Mouse (Mus musculus): ENCODE data around the gene Med22.
"Not testable (repeated sequence)": the region's sequence is repeated elsewhere in the genome, so short reads cannot be mapped to it uniquely, and the experiment has no call there.

The Med22 gene

DNA sequence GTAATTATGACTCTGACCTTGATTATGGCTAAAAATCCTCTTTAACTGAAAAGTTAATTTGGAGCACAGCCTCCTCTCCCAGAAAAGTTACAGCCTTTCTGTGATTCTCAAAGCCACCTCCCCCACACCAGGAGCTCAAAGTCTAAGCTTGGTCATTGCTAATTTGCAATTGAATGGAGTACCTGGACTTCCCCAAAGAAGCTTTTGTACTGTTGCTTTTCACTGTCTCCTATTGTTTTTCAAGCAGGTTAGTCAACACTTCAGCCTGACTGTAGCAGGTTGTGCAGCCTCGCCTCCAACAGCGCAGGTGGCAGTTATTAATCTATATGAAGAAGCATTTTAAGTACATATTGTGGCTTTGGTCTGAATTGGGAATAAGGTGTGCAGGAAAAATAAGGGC, 24.9 kb downstream of the Med22 start:
- not testable (repeated sequence) for DNase-seq (ENCODE audit: extremely low read depth, insufficient read length, low spot score)

DNA sequence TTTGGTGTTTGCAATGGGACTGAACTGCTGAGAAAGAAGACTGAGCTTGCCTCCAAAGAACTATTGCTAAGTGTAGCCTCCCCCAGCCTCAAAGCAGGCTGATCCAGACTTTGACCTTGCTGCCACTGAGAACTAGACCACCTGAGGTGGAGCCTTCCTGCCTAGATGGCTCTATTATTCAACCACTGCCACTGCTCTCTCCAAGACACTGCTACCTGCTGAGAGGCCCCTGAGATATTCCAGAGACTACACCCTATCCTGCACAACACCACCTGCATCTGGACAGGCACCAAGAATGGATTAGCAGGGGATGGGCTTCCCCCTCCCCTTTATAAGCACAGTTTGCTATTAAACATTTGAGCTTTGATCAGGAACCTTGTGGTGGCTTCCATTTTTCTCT, 31.9 kb downstream of the Med22 start:
- no peak for DNase-seq (ENCODE audit: extremely low read depth, insufficient read length, low spot score)

DNA sequence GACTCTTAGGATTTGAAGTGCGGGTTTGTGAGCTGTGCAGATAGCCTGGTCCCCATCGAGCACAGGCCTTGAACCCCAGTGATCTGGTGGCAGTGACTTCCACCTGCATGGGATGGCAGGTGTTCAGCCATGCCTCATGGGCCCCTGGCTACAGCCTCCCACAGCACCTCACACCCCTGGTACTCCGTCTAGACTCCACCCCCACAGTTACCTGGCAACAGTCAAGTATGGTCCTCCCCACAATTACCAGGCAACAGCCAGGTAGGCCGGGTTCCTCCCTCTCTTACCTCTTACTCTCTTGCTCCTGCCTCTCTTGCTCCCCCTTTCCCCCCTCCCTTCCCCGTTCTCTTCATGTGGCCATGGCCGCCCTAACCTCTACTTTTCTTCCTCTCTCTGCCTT, 39.8 kb downstream of the Med22 start:
- DNase-seq (ENCODE audit: extremely low read depth, insufficient read length, low spot score) = no peak

DNA sequence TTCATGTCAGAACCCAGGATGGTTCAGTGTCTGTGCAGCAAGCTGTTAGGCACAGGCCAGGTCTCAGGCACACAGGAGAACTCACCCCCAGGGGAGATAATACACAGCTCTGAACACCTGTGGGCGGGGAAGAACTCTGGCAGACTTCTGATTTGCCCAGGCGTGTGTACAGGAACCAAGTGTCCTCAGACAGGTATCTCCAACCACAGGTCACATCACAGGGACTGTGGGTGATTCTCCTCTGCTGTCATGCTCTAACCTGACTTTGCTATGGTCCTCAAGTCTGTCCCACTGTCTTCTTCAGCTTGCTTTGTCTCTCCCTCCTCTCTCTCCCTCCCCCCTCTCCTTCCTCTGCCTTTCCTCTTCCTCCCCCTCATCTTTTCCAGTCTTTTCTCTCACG, 45.6 kb downstream of the Med22 start, which contains the start of gene Abo:
TSS of gene Abo (minus strand) at position 101 of the 400 bp plus-strand sequence.
- no peak for DNase-seq (ENCODE audit: extremely low read depth, insufficient read length, low spot score)

DNA sequence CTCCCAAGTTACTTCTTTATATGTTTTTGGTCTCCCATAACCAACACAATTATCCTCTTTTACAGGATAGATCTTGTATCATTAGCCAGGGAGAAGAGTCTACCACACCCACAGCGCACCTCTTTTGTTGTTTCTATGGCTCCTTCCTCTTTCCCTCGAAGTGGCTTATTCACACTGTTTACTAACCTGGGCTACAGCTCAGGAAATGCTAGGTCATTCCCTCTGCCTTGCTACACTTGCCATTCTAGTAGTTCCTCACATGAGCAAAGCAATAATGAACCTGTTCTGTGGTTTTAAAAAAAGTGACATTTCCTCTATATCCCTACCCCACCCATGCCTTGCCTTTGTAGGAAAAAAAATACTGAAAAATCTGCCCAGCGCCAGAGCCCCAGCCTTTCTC, 47.6 kb downstream of the Med22 start:
- DNase-seq (ENCODE audit: extremely low read depth, insufficient read length, low spot score) = no peak
